Mouse (Mus musculus): ENCODE measurements at regions not wholly inside any gene's neighbourhood (a gene's known extent, or its start where the extent isn't known, plus 50 kb on each side); places are given as distances from the start of the nearest gene placed in this dataset.
A peak's percentile ranks its signal among the peaks of the same experiment; 100 is the strongest.

GRCm38 (mm10) chr15:87018978-87019377 is 525.1 kb upstream of the Fam19a5 start:
- H3K4me1 ChIP-seq (replicated peaks; ENCODE audit: control insufficient read depth, insufficient read depth, low read length): no peaks in the 10 kb centered on the region
- ATAC-seq (replicated peaks; ENCODE audit: low FRiP score) (no peak), DNase-seq (ENCODE audit: low spot score) (no peak)
- H3K9me3 ChIP-seq (ENCODE audit: control insufficient read depth, low read length): no peaks in the 10 kb centered on the region
- H3K4me2 ChIP-seq (ENCODE audit: low read depth, low read length, severe bottlenecking): no peak overlapping the region
- H3K27me3 ChIP-seq (ENCODE audit: control insufficient read depth, insufficient read depth, low read length): no peaks in the 10 kb centered on the region
- no peak overlapping the region for H3K9ac ChIP-seq (ENCODE audit: low read length)
- no peak overlapping the region for H3K4me3 ChIP-seq (ENCODE audit: low read depth, low read length)
- 77% methylated on average over 8 of the region's 8 CpGs for WGBS
- H3K36me3 ChIP-seq (ENCODE audit: control insufficient read depth, insufficient read depth, low read length): no peaks in the 10 kb centered on the region
- no peak overlapping the region for H3K27ac ChIP-seq (ENCODE audit: low read depth, low read length)

- Histone ChIP-seq H3K27me3 (ENCODE audit: control insufficient read depth, insufficient read depth, low read length) (no peaks in the 10 kb centered on the region), H3K27ac (ENCODE audit: low read depth, low read length) (no peak overlapping the region), H3K9me3 (ENCODE audit: control insufficient read depth, low read length) (no peaks in the 10 kb centered on the region), H3K4me3 (ENCODE audit: low read depth, low read length) (no peak overlapping the region), H3K9ac (ENCODE audit: low read length) (no peak overlapping the region), H3K4me1 (replicated peaks; ENCODE audit: control insufficient read depth, insufficient read depth, low read length) (no peaks in the 10 kb centered on the region), H3K4me2 (ENCODE audit: low read depth, low read length, severe bottlenecking) (no peak overlapping the region), H3K36me3 (ENCODE audit: control insufficient read depth, insufficient read depth, low read length) (no peaks in the 10 kb centered on the region)
- ATAC-seq (replicated peaks; ENCODE audit: low FRiP score) (no peak), DNase-seq (ENCODE audit: low spot score) (no peak)
- WGBS: 89% methylated on average over 13 of the region's 13 CpGs
Measured at GRCm38 (mm10) chr15:87045971-87046370, 498.1 kb upstream of the Fam19a5 start.

GRCm38 (mm10) chr15:87054186-87054585 is 489.9 kb upstream of the Fam19a5 start:
- DNase-seq (ENCODE audit: low spot score) (no peak), ATAC-seq (replicated peaks; ENCODE audit: low FRiP score) (no peak)
- H3K36me3 ChIP-seq (ENCODE audit: control insufficient read depth, insufficient read depth, low read length): no peaks in the 10 kb centered on the region
- H3K9me3 ChIP-seq (ENCODE audit: control insufficient read depth, low read length): no peaks in the 10 kb centered on the region
- 96% methylated on average over 12 of the region's 12 CpGs for WGBS
- H3K4me1 ChIP-seq (replicated peaks; ENCODE audit: control insufficient read depth, insufficient read depth, low read length): no peaks in the 10 kb centered on the region
- H3K4me3 ChIP-seq (ENCODE audit: low read depth, low read length): no peak overlapping the region
- no peaks in the 10 kb centered on the region for H3K27me3 ChIP-seq (ENCODE audit: control insufficient read depth, insufficient read depth, low read length)
- H3K4me2 ChIP-seq (ENCODE audit: low read depth, low read length, severe bottlenecking): no peak overlapping the region
- no peak overlapping the region for H3K27ac ChIP-seq (ENCODE audit: low read depth, low read length)
- H3K9ac ChIP-seq (ENCODE audit: low read length): no peak overlapping the region

GRCm38 (mm10) chr15:87064890-87065289 is 479.2 kb upstream of the Fam19a5 start:
- Histone ChIP-seq H3K4me1 (replicated peaks; ENCODE audit: control insufficient read depth, insufficient read depth, low read length) (no peaks in the 10 kb centered on the region), H3K27ac (ENCODE audit: low read depth, low read length) (no peak overlapping the region), H3K4me3 (ENCODE audit: low read depth, low read length) (no peak overlapping the region), H3K9ac (ENCODE audit: low read length) (no peak overlapping the region), H3K4me2 (ENCODE audit: low read depth, low read length, severe bottlenecking) (no peak overlapping the region), H3K36me3 (ENCODE audit: control insufficient read depth, insufficient read depth, low read length) (no peaks in the 10 kb centered on the region), H3K27me3 (ENCODE audit: control insufficient read depth, insufficient read depth, low read length) (no peaks in the 10 kb centered on the region), H3K9me3 (ENCODE audit: control insufficient read depth, low read length) (no peaks in the 10 kb centered on the region)
- DNase-seq (ENCODE audit: low spot score) (no peak), ATAC-seq (replicated peaks; ENCODE audit: low FRiP score) (no peak)
- WGBS: 61% methylated on average over 5 of the region's 5 CpGs

- DNase-seq (ENCODE audit: low spot score) (no peak), ATAC-seq (replicated peaks; ENCODE audit: low FRiP score) (no peak)
- no peaks in the 10 kb centered on the region for H3K27me3 ChIP-seq (ENCODE audit: control insufficient read depth, insufficient read depth, low read length)
- H3K4me2 ChIP-seq (ENCODE audit: low read depth, low read length, severe bottlenecking): no peak overlapping the region
- H3K4me3 ChIP-seq (ENCODE audit: low read depth, low read length): no peak overlapping the region
- no peak overlapping the region for H3K27ac ChIP-seq (ENCODE audit: low read depth, low read length)
- no peak overlapping the region for H3K9ac ChIP-seq (ENCODE audit: low read length)
- 96% methylated on average over 13 of the region's 13 CpGs for WGBS
- H3K36me3 ChIP-seq (ENCODE audit: control insufficient read depth, insufficient read depth, low read length): no peaks in the 10 kb centered on the region
- no peaks in the 10 kb centered on the region for H3K9me3 ChIP-seq (ENCODE audit: control insufficient read depth, low read length)
- no peaks in the 10 kb centered on the region for H3K4me1 ChIP-seq (replicated peaks; ENCODE audit: control insufficient read depth, insufficient read depth, low read length)
Measured at GRCm38 (mm10) chr15:87068261-87068660, 475.8 kb upstream of the Fam19a5 start.

- Histone ChIP-seq H3K4me1 (replicated peaks; ENCODE audit: control insufficient read depth, insufficient read depth, low read length) (no peaks in the 10 kb centered on the region), H3K36me3 (ENCODE audit: control insufficient read depth, insufficient read depth, low read length) (no peaks in the 10 kb centered on the region), H3K4me3 (ENCODE audit: low read depth, low read length) (no peak overlapping the region), H3K27ac (ENCODE audit: low read depth, low read length) (no peak overlapping the region), H3K9me3 (ENCODE audit: control insufficient read depth, low read length) (no peaks in the 10 kb centered on the region), H3K27me3 (ENCODE audit: control insufficient read depth, insufficient read depth, low read length) (no peaks in the 10 kb centered on the region), H3K9ac (ENCODE audit: low read length) (no peak overlapping the region), H3K4me2 (ENCODE audit: low read depth, low read length, severe bottlenecking) (no peak overlapping the region)
- WGBS: 90% methylated on average over 11 of the region's 11 CpGs
- DNase-seq (ENCODE audit: low spot score) (no peak), ATAC-seq (replicated peaks; ENCODE audit: low FRiP score) (no peak)
Measured at GRCm38 (mm10) chr15:87074559-87074958, 469.5 kb upstream of the Fam19a5 start.

GRCm38 (mm10) chr15:87089827-87090226 is 454.3 kb upstream of the Fam19a5 start:
- Histone ChIP-seq H3K27ac (ENCODE audit: low read depth, low read length) (no peak overlapping the region), H3K9ac (ENCODE audit: low read length) (no peak overlapping the region), H3K27me3 (ENCODE audit: control insufficient read depth, insufficient read depth, low read length) (no peaks in the 10 kb centered on the region), H3K4me2 (ENCODE audit: low read depth, low read length, severe bottlenecking) (no peak overlapping the region), H3K9me3 (ENCODE audit: control insufficient read depth, low read length) (no peaks in the 10 kb centered on the region), H3K4me3 (ENCODE audit: low read depth, low read length) (no peak overlapping the region), H3K36me3 (ENCODE audit: control insufficient read depth, insufficient read depth, low read length) (no peaks in the 10 kb centered on the region), H3K4me1 (replicated peaks; ENCODE audit: control insufficient read depth, insufficient read depth, low read length) (no peaks in the 10 kb centered on the region)
- ATAC-seq (replicated peaks; ENCODE audit: low FRiP score) (0 out of 2 replicates have a peak, but pooled peaks have one; percentile 53), DNase-seq (ENCODE audit: low spot score) (no peak)
- 45% methylated on average over 5 of the region's 5 CpGs for WGBS

- no peak overlapping the region for H3K27ac ChIP-seq (ENCODE audit: low read depth, low read length)
- H3K4me2 ChIP-seq (ENCODE audit: low read depth, low read length, severe bottlenecking): no peak overlapping the region
- WGBS: 63% methylated on average over 7 of the region's 7 CpGs
Measured at GRCm38 (mm10) chr15:87091048-87091777, 452.9 kb upstream of the Fam19a5 start.

GRCm38 (mm10) chr15:87097206-87097605 is 446.9 kb upstream of the Fam19a5 start:
- ATAC-seq (replicated peaks; ENCODE audit: low FRiP score) (no peak), DNase-seq (ENCODE audit: low spot score) (no peak)
- Histone ChIP-seq H3K9ac (ENCODE audit: low read length) (no peak overlapping the region), H3K36me3 (ENCODE audit: control insufficient read depth, insufficient read depth, low read length) (no peaks in the 10 kb centered on the region), H3K27ac (ENCODE audit: low read depth, low read length) (no peak overlapping the region), H3K4me1 (replicated peaks; ENCODE audit: control insufficient read depth, insufficient read depth, low read length) (no peaks in the 10 kb centered on the region), H3K27me3 (ENCODE audit: control insufficient read depth, insufficient read depth, low read length) (no peaks in the 10 kb centered on the region), H3K9me3 (ENCODE audit: control insufficient read depth, low read length) (no peaks in the 10 kb centered on the region), H3K4me3 (ENCODE audit: low read depth, low read length) (no peak overlapping the region), H3K4me2 (ENCODE audit: low read depth, low read length, severe bottlenecking) (no peak overlapping the region)
- WGBS: 46% methylated on average over 4 of the region's 4 CpGs

More at GRCm38 (mm10) chr15:87091048-87091777, 452.9 kb upstream of the Fam19a5 start:
- Histone ChIP-seq H3K9me3 (ENCODE audit: control insufficient read depth, low read length) (no peaks in the 10 kb centered on the region), H3K36me3 (ENCODE audit: control insufficient read depth, insufficient read depth, low read length) (no peaks in the 10 kb centered on the region), H3K9ac (ENCODE audit: low read length) (no peak overlapping the region), H3K4me3 (ENCODE audit: low read depth, low read length) (no peak overlapping the region), H3K27me3 (ENCODE audit: control insufficient read depth, insufficient read depth, low read length) (no peaks in the 10 kb centered on the region), H3K4me1 (replicated peaks; ENCODE audit: control insufficient read depth, insufficient read depth, low read length) (no peaks in the 10 kb centered on the region)
- DNase-seq (ENCODE audit: low spot score) (no peak), ATAC-seq (replicated peaks; ENCODE audit: low FRiP score) (no peak)
